Mouse (Mus musculus) T-helper 17 cell (primary cell): ENCODE measurements around the gene Chic2.

Experiments
- in situ Hi-C, 2 experiments: fragments of 300-600 bp; cut with MboI, MseI; formaldehyde crosslinking; loops; 1 replicate in 1 of 2; 2 replicates in 1 of 2; pipeline ENCODE4 v1.15.1; 2025; ENCODE audit warnings: high pct_unique_total_duplicates in 2 of 2

Gene Chic2

GRCm38 (mm10) chr5:74980154-74980553, 64.4 kb downstream of the Chic2 start:
- in situ Hi-C loops, result no loop called here

GRCm38 (mm10) chr5:74979586-74979985, 65.0 kb downstream of the Chic2 start:
- in situ Hi-C loops, result no loop called here

- in situ Hi-C loops, result no loop called here
These were observed 69.1 kb downstream of the Chic2 start for GRCm38 (mm10) chr5:74975507-74975906.

GRCm38 (mm10) chr5:74974726-74975411, 69.7 kb downstream of the Chic2 start:
- in situ Hi-C loops, result no loop called here

GRCm38 (mm10) chr5:74974061-74974581, 70.5 kb downstream of the Chic2 start:
- in situ Hi-C loops, result no loop called here

GRCm38 (mm10) chr5:74971418-74971817, 73.2 kb downstream of the Chic2 start:
- in situ Hi-C loops, result no loop called here

GRCm38 (mm10) chr5:74969341-74969740, 75.2 kb downstream of the Chic2 start:
- in situ Hi-C loops, result no loop called here

GRCm38 (mm10) chr5:74967882-74968281, 76.7 kb downstream of the Chic2 start:
- in situ Hi-C loops, result no loop called here

- in situ Hi-C loops, result no loop called here
These were observed 77.7 kb downstream of the Chic2 start for GRCm38 (mm10) chr5:74966891-74967290.

- in situ Hi-C loops, result no loop called here
These were observed 81.8 kb downstream of the Chic2 start for GRCm38 (mm10) chr5:74962771-74963170.

GRCm38 (mm10) chr5:74960840-74961543, 83.6 kb downstream of the Chic2 start:
- in situ Hi-C loops, result no loop called here

GRCm38 (mm10) chr5:74960306-74960705, 84.3 kb downstream of the Chic2 start:
- in situ Hi-C loops, result no loop called here

GRCm38 (mm10) chr5:74957293-74958076, 87.1 kb downstream of the Chic2 start:
- in situ Hi-C loops, result loop anchor here in 1 of 2 experiments (10.0 kb wide), 2 partner anchors 837 to 1983 kb away; partner anchors contain the start of gene Gm10135

GRCm38 (mm10) chr5:74956335-74956734, 88.2 kb downstream of the Chic2 start:
- in situ Hi-C loops, result loop anchor here in 1 of 2 experiments (10.0 kb wide), 2 partner anchors 838 to 1982 kb away; partner anchors contain the start of gene Gm10135

- in situ Hi-C loops, result loop anchor here in 1 of 2 experiments (10.0 kb wide), 2 partner anchors 839 to 1981 kb away; partner anchors contain the start of gene Gm10135
These were observed 89.0 kb downstream of the Chic2 start for GRCm38 (mm10) chr5:74955565-74955964.

GRCm38 (mm10) chr5:74952938-74953337, 91.6 kb downstream of the Chic2 start:
- in situ Hi-C loops, result loop anchor here in 1 of 2 experiments (10.0 kb wide), 2 partner anchors 842 to 1978 kb away; partner anchors contain the start of gene Gm10135

- in situ Hi-C loops, result loop anchor here in 1 of 2 experiments (10.0 kb wide), 2 partner anchors 843 to 1977 kb away; partner anchors contain the start of gene Gm10135
These were observed 93.2 kb downstream of the Chic2 start for GRCm38 (mm10) chr5:74951375-74951774.

GRCm38 (mm10) chr5:74949298-74949697, 95.3 kb downstream of the Chic2 start:
- in situ Hi-C loops, result loop anchor here in 1 of 2 experiments (10.0 kb wide), 1 partner anchor 324 kb away; no protein-coding TSS in a partner anchor

- in situ Hi-C loops, result loop anchor here in 1 of 2 experiments (10.0 kb wide), 1 partner anchor 324 kb away; no protein-coding TSS in a partner anchor
These were observed 96.1 kb downstream of the Chic2 start for GRCm38 (mm10) chr5:74948482-74948881.
